Mouse (Mus musculus): ENCODE data around the gene Cmtm3.

Gene Cmtm3

GRCm38 (mm10) chr8:104370071-104370470, 30.9 kb downstream of the Cmtm3 start:
- no peak for TF ChIP-seq GATA4 (IDR thresholded peaks at IDR 0.05; ENCODE audit: insufficient replicate concordance, low read length)

- TF ChIP-seq GATA4 (IDR thresholded peaks at IDR 0.05; ENCODE audit: insufficient replicate concordance, low read length), result no peak
These were observed 31.9 kb downstream of the Cmtm3 start for GRCm38 (mm10) chr8:104371121-104371520.

- TF ChIP-seq GATA4 (IDR thresholded peaks at IDR 0.05; ENCODE audit: insufficient replicate concordance, low read length), result no peak
These were observed 34.6 kb downstream of the Cmtm3 start for GRCm38 (mm10) chr8:104373779-104374178.

GRCm38 (mm10) chr8:104374269-104374668, 35.1 kb downstream of the Cmtm3 start:
- no peak for TF ChIP-seq GATA4 (IDR thresholded peaks at IDR 0.05; ENCODE audit: insufficient replicate concordance, low read length)

- no peak for TF ChIP-seq GATA4 (IDR thresholded peaks at IDR 0.05; ENCODE audit: insufficient replicate concordance, low read length)
These were observed 35.9 kb downstream of the Cmtm3 start for GRCm38 (mm10) chr8:104374864-104375846.

- no peak for TF ChIP-seq GATA4 (IDR thresholded peaks at IDR 0.05; ENCODE audit: insufficient replicate concordance, low read length)
These were observed 36.7 kb downstream of the Cmtm3 start for GRCm38 (mm10) chr8:104375959-104376358.

- TF ChIP-seq GATA4 (IDR thresholded peaks at IDR 0.05; ENCODE audit: insufficient replicate concordance, low read length), result no peak
These were observed 37.5 kb downstream of the Cmtm3 start for GRCm38 (mm10) chr8:104376669-104377068.

- no peak for TF ChIP-seq GATA4 (IDR thresholded peaks at IDR 0.05; ENCODE audit: insufficient replicate concordance, low read length)
These were observed 40.2 kb downstream of the Cmtm3 start for GRCm38 (mm10) chr8:104379301-104379836.

GRCm38 (mm10) chr8:104380269-104380668, 41.1 kb downstream of the Cmtm3 start:
- no peak for TF ChIP-seq GATA4 (IDR thresholded peaks at IDR 0.05; ENCODE audit: insufficient replicate concordance, low read length)

GRCm38 (mm10) chr8:104380961-104381411, 41.8 kb downstream of the Cmtm3 start:
- no peak for TF ChIP-seq GATA4 (IDR thresholded peaks at IDR 0.05; ENCODE audit: insufficient replicate concordance, low read length)

GRCm38 (mm10) chr8:104383296-104383695, 44.1 kb downstream of the Cmtm3 start:
- TF ChIP-seq GATA4 (IDR thresholded peaks at IDR 0.05; ENCODE audit: insufficient replicate concordance, low read length), result no peak

GRCm38 (mm10) chr8:104383977-104384376, 44.8 kb downstream of the Cmtm3 start:
- no peak for TF ChIP-seq GATA4 (IDR thresholded peaks at IDR 0.05; ENCODE audit: insufficient replicate concordance, low read length)

GRCm38 (mm10) chr8:104386693-104387092, 47.5 kb downstream of the Cmtm3 start:
- no peak for TF ChIP-seq GATA4 (IDR thresholded peaks at IDR 0.05; ENCODE audit: insufficient replicate concordance, low read length)

- no peak for TF ChIP-seq GATA4 (IDR thresholded peaks at IDR 0.05; ENCODE audit: insufficient replicate concordance, low read length)
These were observed 48.3 kb downstream of the Cmtm3 start for GRCm38 (mm10) chr8:104387501-104387900.

- no peak for TF ChIP-seq GATA4 (IDR thresholded peaks at IDR 0.05; ENCODE audit: insufficient replicate concordance, low read length)
These were observed 48.8 kb downstream of the Cmtm3 start for GRCm38 (mm10) chr8:104387980-104388379.

- TF ChIP-seq GATA4 (IDR thresholded peaks at IDR 0.05; ENCODE audit: insufficient replicate concordance, low read length), result no peak
These were observed 51.0 kb downstream of the Cmtm3 start for GRCm38 (mm10) chr8:104390245-104390644.

Data from liver, adult (tissue).